Mouse (Mus musculus): ENCODE measurements at regions not wholly inside any gene's neighbourhood (a gene's known extent, or its start where the extent isn't known, plus 50 kb on each side); places are given as distances from the start of the nearest gene placed in this dataset.

GRCm38 (mm10) chr7:122897148-122897547 is 68.3 kb upstream of the Rbbp6 start:
- Histone ChIP-seq H3K9ac (ENCODE audit: low read length) (no peak overlapping the region), H3K4me1 (replicated peaks; ENCODE audit: control insufficient read depth, insufficient read depth, low read length) (no peaks in the 10 kb centered on the region), H3K4me2 (ENCODE audit: low read depth, low read length) (no peak overlapping the region), H3K4me3 (ENCODE audit: low read length) (no peak overlapping the region), H3K9me3 (ENCODE audit: control insufficient read depth, low read length) (no peaks in the 10 kb centered on the region), H3K27me3 (ENCODE audit: control insufficient read depth, insufficient read depth, low read depth, low read length) (no peaks in the 10 kb centered on the region), H3K36me3 (ENCODE audit: control insufficient read depth, insufficient read depth, low read length) (no peaks in the 10 kb centered on the region), H3K27ac (ENCODE audit: low read length) (no peak overlapping the region)
- ATAC-seq (ENCODE audit: low read depth) = no peak
- WGBS = 70% methylated on average over 2 of the region's 2 CpGs

- H3K9me3 ChIP-seq (ENCODE audit: control insufficient read depth, low read length) = no peaks in the 10 kb centered on the region
Measured at GRCm38 (mm10) chr7:122906056-122906455, 59.4 kb upstream of the Rbbp6 start.

GRCm38 (mm10) chr7:122909296-122909695 is 56.2 kb upstream of the Rbbp6 start:
- H3K9ac ChIP-seq (ENCODE audit: low read length) = no peak overlapping the region
- ATAC-seq (ENCODE audit: low read depth) = no peak
- no peaks in the 10 kb centered on the region for H3K9me3 ChIP-seq (ENCODE audit: control insufficient read depth, low read length)
- WGBS = 69% methylated on average over 8 of the region's 8 CpGs
- H3K27me3 ChIP-seq (ENCODE audit: control insufficient read depth, insufficient read depth, low read depth, low read length) = no peaks in the 10 kb centered on the region
- H3K27ac ChIP-seq (ENCODE audit: low read length) = no peak overlapping the region
- H3K4me2 ChIP-seq (ENCODE audit: low read depth, low read length) = no peak overlapping the region
- no peaks in the 10 kb centered on the region for H3K4me1 ChIP-seq (replicated peaks; ENCODE audit: control insufficient read depth, insufficient read depth, low read length)
- no peak overlapping the region for H3K4me3 ChIP-seq (ENCODE audit: low read length)
- no peaks in the 10 kb centered on the region for H3K36me3 ChIP-seq (ENCODE audit: control insufficient read depth, insufficient read depth, low read length)

More at GRCm38 (mm10) chr7:122906056-122906455, 59.4 kb upstream of the Rbbp6 start:
- WGBS = 67% methylated on average over 5 of the region's 5 CpGs
- no peaks in the 10 kb centered on the region for H3K27me3 ChIP-seq (ENCODE audit: control insufficient read depth, insufficient read depth, low read depth, low read length)
- no peaks in the 10 kb centered on the region for H3K36me3 ChIP-seq (ENCODE audit: control insufficient read depth, insufficient read depth, low read length)
- no peak overlapping the region for H3K4me2 ChIP-seq (ENCODE audit: low read depth, low read length)
- H3K4me3 ChIP-seq (ENCODE audit: low read length) = no peak overlapping the region
- no peak overlapping the region for H3K27ac ChIP-seq (ENCODE audit: low read length)
- H3K9ac ChIP-seq (ENCODE audit: low read length) = no peak overlapping the region
- ATAC-seq (ENCODE audit: low read depth) = no peak
- H3K4me1 ChIP-seq (replicated peaks; ENCODE audit: control insufficient read depth, insufficient read depth, low read length) = no peaks in the 10 kb centered on the region

All from lung, embryonic 16.5 days (tissue).